Mouse (Mus musculus): Measurements from ENCODE around the gene Slit3. TPM values are rescaled to one million over a fixed set of nuclear protein-coding genes. Genes with fewer than 3 reads are reported as not detected.
A peak's percentile ranks its signal among the peaks of the same experiment; 100 is the strongest.

The Slit3 gene
- total RNA-seq, 2 experiments from 2014 or later: 31.5 to 47.6 TPM

- DNase-seq (ENCODE audit: low spot score in 2 of 2): no peak
These were observed 383.9 kb downstream of the Slit3 start for GRCm38 (mm10) chr11:35504916-35505315.

- DNase-seq (ENCODE audit: low spot score in 2 of 2): no peak
These were observed 384.3 kb downstream of the Slit3 start for GRCm38 (mm10) chr11:35505316-35505715.

DNA sequence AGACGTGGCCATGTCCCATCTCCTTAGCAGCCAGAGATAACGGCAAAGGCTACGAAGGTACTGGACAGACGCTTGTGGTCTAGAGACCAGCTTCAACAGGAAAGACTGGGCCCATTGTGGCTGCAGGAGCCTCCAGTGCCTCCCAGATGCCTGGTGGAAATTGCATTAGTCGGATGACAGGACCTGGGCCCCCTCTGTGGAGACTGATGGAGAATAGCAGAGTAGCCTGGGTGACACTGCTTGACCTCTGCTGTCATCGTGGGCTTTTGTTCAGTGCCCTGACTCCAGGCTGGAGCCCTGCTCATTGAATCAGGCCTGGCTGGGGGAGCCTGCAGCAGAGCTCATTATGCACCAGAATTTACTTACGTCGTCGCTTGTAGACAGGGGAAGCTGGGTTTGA lies 384.8 kb downstream of the Slit3 start:
- no peak for DNase-seq (ENCODE audit: low spot score in 2 of 2)

DNA sequence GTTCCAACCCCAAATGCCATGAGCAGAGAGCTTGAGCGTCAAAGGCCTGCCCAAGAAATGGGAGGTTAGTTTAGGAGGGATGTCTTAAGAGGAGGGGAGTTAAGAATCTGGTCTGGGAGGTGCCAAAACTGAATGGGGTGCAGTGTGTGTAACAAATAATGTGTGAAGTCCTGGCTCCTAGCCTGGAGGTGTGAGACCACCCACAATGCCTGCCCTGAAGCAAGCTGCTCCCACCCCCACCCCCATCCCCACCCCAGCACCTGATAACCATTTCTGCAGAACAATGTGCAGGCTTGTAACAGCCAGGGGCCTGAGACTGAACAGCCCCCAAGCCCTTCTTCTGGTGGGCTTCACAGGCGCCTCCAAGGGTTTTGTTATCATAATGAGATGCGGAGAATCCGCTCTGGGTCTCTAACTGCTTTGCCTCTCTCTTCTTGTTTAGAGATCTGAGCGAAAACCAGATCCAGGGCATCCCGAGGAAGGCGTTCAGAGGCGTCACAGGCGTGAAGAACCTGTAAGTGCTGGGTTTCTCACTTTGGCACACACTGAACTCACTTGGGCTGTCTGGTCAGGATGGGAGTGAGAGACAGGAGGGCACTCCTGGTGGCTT lies 386.9 kb downstream of the Slit3 start:
- no peak for DNase-seq (ENCODE audit: low spot score in 2 of 2)

DNA sequence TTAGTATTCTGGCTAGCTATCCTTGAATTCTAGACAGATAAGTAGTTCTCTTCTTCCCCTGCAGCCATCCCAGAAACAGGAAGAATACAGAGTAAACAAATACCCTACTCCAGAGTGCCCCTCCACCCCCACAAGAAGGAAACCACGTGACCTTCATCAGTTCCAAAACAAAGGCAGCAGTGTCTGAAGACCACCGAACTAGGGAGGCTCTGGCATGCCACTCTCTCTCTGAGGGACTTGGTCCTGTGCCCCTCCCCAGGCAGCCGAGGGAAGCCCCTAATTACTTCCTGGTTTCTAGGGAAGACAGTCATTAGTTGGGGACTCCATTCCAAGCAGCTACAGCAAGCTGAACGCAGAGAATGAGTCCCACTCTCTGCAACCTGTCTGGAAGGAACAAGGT lies 391.7 kb downstream of the Slit3 start:
- DNase-seq (ENCODE audit: low spot score in 2 of 2): no peak

DNA sequence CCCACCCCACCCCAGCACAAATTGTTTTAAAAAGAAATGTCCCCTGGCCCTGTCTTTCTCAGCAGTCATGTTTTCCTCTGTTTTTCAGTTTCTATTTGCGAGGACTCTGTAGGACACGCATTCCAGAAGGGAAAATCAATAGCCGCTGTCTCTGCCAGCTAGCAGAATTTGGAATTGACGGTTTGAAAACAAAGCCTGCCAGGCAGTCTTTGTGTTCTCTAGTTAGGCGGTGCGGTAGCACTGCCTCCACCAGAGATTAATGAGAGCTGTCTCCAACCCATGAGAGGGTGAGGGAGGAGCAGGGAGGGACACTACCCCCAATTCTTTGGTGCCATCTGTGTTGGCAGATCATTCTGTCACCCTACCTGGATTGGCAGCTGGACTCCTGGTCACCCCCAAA lies 392.3 kb downstream of the Slit3 start:
- no peak for DNase-seq (ENCODE audit: low spot score in 2 of 2)

GRCm38 (mm10) chr11:35522802-35523452 lies 401.9 kb downstream of the Slit3 start:
- DNase-seq (ENCODE audit: low spot score in 2 of 2): no peak

- no peak for DNase-seq (ENCODE audit: low spot score in 2 of 2)
These were observed 402.7 kb downstream of the Slit3 start for GRCm38 (mm10) chr11:35523773-35524172.

DNA sequence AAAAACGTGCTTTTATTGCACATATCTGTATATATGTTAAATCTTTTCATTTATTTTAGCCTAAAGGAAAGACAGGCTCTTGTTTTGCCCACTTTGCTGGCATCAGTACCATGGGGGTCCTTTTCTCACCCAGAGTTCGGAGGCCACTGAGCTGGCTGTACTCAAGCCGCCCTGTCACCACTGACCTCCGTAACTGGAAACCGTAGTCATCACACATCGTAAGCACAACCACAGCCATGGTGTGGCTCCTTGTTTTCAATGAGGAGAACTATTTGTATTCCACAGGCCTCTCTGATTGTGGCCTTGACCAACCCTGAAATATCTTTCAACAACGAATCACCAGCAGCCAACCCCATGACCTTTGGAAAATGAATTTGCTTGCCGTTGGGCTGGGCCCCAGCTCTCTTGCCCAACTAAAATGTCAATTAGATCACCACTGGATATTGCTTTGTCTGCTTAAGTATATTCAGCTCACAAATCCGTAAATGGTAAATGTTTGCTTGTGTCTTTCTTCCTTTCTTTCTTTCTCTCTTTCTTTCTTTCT lies 405.3 kb downstream of the Slit3 start:
- peak in 1 of 2 experiments; percentile 26 for DNase-seq (ENCODE audit: low spot score in 2 of 2)

DNA sequence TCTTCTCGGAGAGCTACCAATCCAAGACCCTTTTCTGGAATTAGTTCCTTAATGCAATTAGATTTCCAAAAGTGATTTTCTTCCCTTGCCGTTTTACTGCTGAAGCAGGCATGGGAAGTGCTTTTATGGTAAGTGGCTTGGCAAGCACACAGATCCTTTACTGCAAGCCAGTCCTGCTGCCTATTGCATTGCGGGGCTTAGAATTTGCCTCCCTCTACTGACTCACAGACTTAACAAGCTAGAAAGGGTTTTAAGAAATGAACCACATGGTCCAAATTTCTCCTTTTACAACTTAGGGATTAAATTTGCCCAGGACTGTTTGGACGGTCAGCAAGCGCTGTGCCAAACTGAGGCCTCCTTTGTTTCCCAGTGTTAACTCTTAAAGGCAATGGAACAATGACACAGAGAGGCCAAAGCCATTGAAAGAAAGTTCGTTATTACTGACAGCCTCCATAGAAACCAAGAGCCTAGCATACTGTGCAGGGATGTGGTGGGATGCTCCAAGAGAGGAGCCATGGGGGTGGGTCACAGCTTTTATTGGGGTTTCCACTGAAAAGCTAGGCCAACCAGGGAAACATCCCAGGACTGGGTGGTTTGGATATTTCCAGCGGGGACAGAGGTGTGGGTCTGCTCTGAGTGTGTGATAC lies 406.9 kb downstream of the Slit3 start:
- no peak for DNase-seq (ENCODE audit: low spot score in 2 of 2)

GRCm38 (mm10) chr11:35535027-35535426 lies 414.0 kb downstream of the Slit3 start:
- DNase-seq (ENCODE audit: low spot score in 2 of 2): no peak

- no peak for DNase-seq (ENCODE audit: low spot score in 2 of 2)
These were observed 416.4 kb downstream of the Slit3 start for GRCm38 (mm10) chr11:35537128-35538088.

DNA sequence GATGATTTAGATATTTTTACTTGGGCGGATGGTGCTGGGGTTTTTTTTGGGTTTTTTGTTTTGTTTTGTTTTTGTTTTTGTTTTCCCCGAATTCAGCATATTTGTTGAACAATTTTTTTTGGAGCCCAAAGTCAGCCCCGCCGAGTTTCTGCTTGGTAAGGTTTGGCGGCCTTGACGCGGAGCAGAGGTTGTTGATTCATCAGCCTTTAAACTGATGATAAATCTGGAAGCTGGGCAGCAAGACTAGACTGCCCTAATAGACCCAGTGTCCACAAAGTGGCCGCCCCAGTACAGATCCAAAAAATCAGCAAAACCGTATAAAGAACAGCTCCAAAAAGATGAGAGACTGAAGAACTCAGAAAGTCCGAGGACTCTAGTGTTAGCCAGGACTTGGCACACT lies 421.7 kb downstream of the Slit3 start:
- peak in 1 of 2 experiments; percentile 33 for DNase-seq (ENCODE audit: low spot score in 2 of 2)

GRCm38 (mm10) chr11:35544112-35545064 lies 423.4 kb downstream of the Slit3 start:
- DNase-seq (ENCODE audit: low spot score in 2 of 2): no peak

DNA sequence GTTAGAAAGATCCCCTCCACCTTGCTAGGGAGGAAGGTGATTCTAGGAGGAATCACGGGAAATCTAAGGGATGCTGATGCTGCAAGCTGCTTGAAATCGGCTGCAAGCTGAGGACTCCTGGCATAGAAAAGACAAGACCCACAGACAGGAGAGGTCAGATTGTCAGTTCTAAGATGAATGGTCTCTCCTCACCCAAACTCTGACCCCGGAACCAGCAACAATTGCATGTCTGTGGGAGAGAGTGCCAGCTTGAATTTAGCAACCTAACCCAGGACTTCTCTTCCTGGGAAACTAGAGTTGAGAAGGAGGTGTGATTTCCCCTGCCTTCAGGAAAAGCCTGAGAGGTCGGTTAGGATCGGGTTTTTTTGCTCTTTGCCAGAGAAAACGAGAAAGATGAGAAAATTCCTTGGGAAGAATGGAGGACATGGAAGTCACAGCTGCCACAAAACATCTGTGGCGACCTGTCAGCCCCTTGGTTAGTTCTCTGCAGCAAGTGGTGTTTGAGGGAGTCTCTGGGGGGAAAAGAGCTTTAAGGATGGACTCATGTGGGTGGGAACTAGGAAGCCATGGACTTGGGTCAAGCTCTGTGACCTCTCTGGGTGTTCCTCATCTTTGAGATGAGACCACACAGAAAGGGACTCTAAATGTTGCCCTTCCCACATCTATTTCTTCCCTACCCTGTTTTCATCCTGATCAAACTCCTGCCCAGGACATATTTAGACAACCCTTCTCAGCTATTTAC lies 425.2 kb downstream of the Slit3 start:
- no peak for DNase-seq (ENCODE audit: low spot score in 2 of 2)

DNA sequence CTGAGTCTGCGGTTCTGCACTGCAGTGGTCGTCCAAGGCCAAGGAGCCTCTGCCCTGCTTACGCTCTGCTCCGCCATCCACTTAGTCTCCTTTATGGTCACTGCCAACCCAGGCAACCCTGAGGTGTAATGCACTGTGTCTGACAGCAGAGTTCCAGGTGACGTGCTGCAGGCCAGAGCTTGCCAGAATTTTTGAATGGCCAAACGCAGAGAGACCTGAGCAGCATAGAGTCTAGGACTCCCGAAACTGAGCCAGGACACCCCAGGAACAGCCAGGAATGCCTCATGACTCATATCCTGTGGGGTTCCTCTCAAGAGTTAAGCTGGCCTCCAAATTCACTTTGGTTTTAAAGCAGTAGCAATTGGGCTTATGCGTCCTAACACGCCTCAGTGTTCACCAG lies 429.0 kb downstream of the Slit3 start:
- no peak for DNase-seq (ENCODE audit: low spot score in 2 of 2)

GRCm38 (mm10) chr11:35556192-35556591 lies 435.2 kb downstream of the Slit3 start:
- no peak for DNase-seq (ENCODE audit: low spot score in 2 of 2)

- DNase-seq (ENCODE audit: low spot score in 2 of 2): no peak
These were observed 436.5 kb downstream of the Slit3 start for GRCm38 (mm10) chr11:35557476-35557875.

DNA sequence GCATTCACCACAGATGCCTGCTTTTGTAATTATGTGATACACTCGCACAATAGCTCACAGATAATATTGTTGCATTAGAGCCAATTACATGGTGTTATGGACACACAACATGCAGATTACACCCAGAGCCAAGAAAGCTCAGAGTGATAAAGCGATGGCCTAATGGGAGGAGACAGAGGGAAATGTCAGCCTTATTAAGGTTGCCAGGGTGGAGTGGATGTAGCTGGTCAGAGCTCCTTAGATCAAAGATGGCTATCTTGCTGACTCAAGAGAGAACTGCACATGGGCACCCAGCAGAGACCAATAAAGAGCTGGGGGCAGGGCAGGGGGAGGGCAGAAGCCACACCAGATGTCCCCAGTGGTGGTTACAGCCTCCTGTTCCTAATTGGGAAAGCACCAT lies 437.3 kb downstream of the Slit3 start:
- no peak for DNase-seq (ENCODE audit: low spot score in 2 of 2)
